Mouse (Mus musculus): ENCODE data around the gene Fam111a.

GRCm38 (mm10) chr19:12575514-12575913 is 30.0 kb downstream of the Fam111a start:
- TF ChIP-seq CTCF (IDR thresholded peaks at IDR 0.05; ENCODE audit: control insufficient read depth, insufficient read depth, low read length) (no peak), POLR2A (IDR thresholded peaks at IDR 0.05; ENCODE audit: borderline replicate concordance, control insufficient read depth, low read depth, low read length) (no peak)
